Mouse (Mus musculus) liver, postnatal 0 days (tissue): ENCODE measurements around the gene Olfr31. TPM values are rescaled to one million over a fixed set of nuclear protein-coding genes. Genes with fewer than 3 reads are reported as not detected.

ENCODE experiments used
- ATAC-seq: fragments of 200-750 bp; cut with Nextera tagmentation; 2 replicates; pipeline ENCODE4 v1.8.0; 2017; ENCODE audit warnings: mild to moderate bottlenecking, moderate library complexity
- DNase-seq: peaks from one replicate; pipeline ENCODE4 v3.0.0-alpha.2; 2016
- H3K27ac ChIP-seq: fragments of 300-500 bp; sonication (generic); 2 replicates; pipeline ENCODE4 v1.5.1; 2014; ENCODE audit warnings: antibody characterized with exemption, moderate library complexity, mild to moderate bottlenecking, low read depth
- H3K27me3 ChIP-seq: fragments of 300-500 bp; sonication (generic); 2 replicates; pipeline ENCODE4 v1.6.1; 2014; ENCODE audit warnings: low read length, control low read depth, mixed read lengths; ENCODE audit not compliant: insufficient read depth
- H3K36me3 ChIP-seq: fragments of 300-500 bp; sonication (generic); replicated peaks from 2 replicates; pipeline ENCODE4 v1.6.1; 2014; ENCODE audit warnings: mild to moderate bottlenecking, control low read depth, low read length, moderate library complexity, mixed read lengths; ENCODE audit not compliant: insufficient read depth
- H3K4me1 ChIP-seq: fragments of 300-500 bp; sonication (generic); 2 replicates; pipeline ENCODE4 v1.6.1; 2014; ENCODE audit warnings: antibody characterized with exemption, mild to moderate bottlenecking, control low read depth; ENCODE audit not compliant: insufficient read depth
- H3K4me2 ChIP-seq: fragments of 300-500 bp; sonication (generic); 2 replicates; pipeline ENCODE4 v1.6.1; 2014; ENCODE audit warnings: low read depth, mild to moderate bottlenecking, low read length, moderate library complexity, mixed read lengths
- H3K4me3 ChIP-seq: fragments of 300-500 bp; sonication (generic); 2 replicates; pipeline ENCODE4 v1.5.1; 2014; ENCODE audit warnings: low read depth, low read length
- H3K9ac ChIP-seq: fragments of 300-500 bp; sonication (generic); replicated peaks from 2 replicates; pipeline ENCODE4 v1.6.1; 2014; ENCODE audit warnings: mild to moderate bottlenecking, moderate library complexity
- H3K9me3 ChIP-seq: fragments of 300-500 bp; sonication (generic); 2 replicates; pipeline ENCODE4 v1.6.1; 2016; ENCODE audit warnings: mild to moderate bottlenecking, control low read depth, low read length, mixed read lengths
- CTCF ChIP-seq: sonication (generic); IDR thresholded peaks from 2 replicates; pipeline ENCODE4 v1.5.1; 2016; ENCODE audit warnings: antibody characterized with exemption, low read depth
- EP300 ChIP-seq: IDR thresholded peaks from 2 replicates; pipeline ENCODE4 v1.6.1; 2016; ENCODE audit warnings: antibody characterized with exemption, low read depth, mild to moderate bottlenecking
- WGBS: fragments of 180-500 bp; shearing (Covaris S2); extraction: QIAGEN DNeasy Blood & Tissue Kit; methylation state at CpG from one replicate; pipeline ENCODE4 v1.1.7; 2014; ENCODE audit not compliant: insufficient replicate concordance; 5-methylcytosine and 5-hydroxymethylcytosine counted together
- polyA plus RNA-seq: library from polyadenylated mRNA; unstranded; fragments of >200 nt; fragmentation: Nextera tagmentation; extraction: Ambion mirVana; gene quantifications from 2 replicates; pipeline ENCODE4 v1.2.1, GENCODE M21; 2015

Olfr31 gene
- polyA plus RNA-seq, 1 experiment from 2014 or later: not detected

DNA sequence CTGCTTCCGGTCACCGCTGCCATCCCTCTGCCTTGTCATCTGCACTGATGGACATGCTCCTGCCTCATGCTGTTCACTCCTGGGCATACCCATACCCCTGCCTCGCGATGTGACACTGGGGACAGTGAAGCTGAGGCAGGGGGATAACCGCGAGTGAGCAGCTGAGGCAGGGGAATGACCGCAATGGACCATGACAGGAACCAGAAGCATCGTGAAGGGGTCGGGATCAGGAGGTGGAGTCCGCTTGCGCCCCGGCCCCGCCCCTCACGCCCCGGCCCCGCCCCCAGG, 24.1 kb downstream of the Olfr31 start:
- peak; percentile 31 for DNase-seq
- Histone ChIP-seq H3K4me3 (peak overlapping the region; percentile 60), H3K27me3 (no peaks in the 10 kb centered on the region), H3K4me1 (no peaks in the 10 kb centered on the region), H3K9me3 (peaks cover 44% of the 10 kb centered on the region), H3K36me3 (no peaks in the 10 kb centered on the region), H3K27ac (peak overlapping the region; percentile 80), H3K9ac (0 out of 2 replicates have a peak overlapping the region, but pooled peaks have one; percentile 60), H3K4me2 (peak overlapping the region; percentile 74)
- 39% methylated on average over 15 of the region's 16 CpGs for WGBS
- no peak for ATAC-seq
- TF ChIP-seq CTCF (no peak), EP300 (no peak)

DNA sequence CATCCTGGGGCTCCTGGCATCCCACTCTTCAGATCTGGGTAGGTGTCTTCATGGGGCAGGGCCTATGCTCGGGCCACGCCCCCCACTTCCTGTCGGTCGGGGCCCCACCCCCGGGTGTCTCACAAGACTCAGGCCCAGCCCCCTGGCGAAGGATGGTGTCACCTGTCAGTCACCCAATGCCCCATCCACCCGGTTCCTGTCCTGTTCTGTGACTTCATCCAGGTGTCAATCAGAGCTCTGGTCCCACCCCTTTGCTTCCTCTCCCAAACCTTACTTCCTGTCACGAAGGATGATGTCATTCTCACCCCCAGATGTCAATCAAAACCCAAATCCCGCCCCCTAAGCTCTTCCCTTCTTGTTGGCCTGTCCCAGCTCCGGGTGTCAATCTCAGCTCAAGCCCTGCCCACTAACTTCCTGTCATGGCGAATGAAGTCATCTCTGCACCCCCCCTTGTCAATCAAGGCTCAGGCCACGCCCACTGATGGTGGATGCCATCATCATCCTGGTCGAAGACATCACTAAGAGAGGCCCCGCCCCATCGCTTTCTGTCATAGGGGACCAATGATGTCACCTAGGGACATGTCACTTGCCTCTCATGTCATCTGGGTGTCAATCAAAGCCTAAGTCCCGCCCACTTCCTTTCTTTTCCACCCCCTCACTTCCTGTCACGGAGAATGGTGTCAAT, 24.7 kb downstream of the Olfr31 start:
- no peak for TF ChIP-seq CTCF
- TF ChIP-seq EP300: no peak
- H3K27me3 ChIP-seq: no peaks in the 10 kb centered on the region
- peaks cover 50% of the 10 kb centered on the region for H3K9me3 ChIP-seq
- WGBS: 72% methylated on average over 16 of the region's 17 CpGs
- H3K4me2 ChIP-seq: 0 out of 2 replicates have a peak overlapping the region, but pooled peaks have one; percentile 74
- peak overlapping the region; percentile 80; the same call in 1 of the 2 replicates for H3K27ac ChIP-seq
- DNase-seq (peak; percentile 55), ATAC-seq (no peak)
- H3K36me3 ChIP-seq: no peaks in the 10 kb centered on the region
- no peak overlapping the region for H3K9ac ChIP-seq
- H3K4me1 ChIP-seq: no peaks in the 10 kb centered on the region
- peak overlapping the region; percentile 60; the same call in 1 of the 2 replicates for H3K4me3 ChIP-seq

DNA sequence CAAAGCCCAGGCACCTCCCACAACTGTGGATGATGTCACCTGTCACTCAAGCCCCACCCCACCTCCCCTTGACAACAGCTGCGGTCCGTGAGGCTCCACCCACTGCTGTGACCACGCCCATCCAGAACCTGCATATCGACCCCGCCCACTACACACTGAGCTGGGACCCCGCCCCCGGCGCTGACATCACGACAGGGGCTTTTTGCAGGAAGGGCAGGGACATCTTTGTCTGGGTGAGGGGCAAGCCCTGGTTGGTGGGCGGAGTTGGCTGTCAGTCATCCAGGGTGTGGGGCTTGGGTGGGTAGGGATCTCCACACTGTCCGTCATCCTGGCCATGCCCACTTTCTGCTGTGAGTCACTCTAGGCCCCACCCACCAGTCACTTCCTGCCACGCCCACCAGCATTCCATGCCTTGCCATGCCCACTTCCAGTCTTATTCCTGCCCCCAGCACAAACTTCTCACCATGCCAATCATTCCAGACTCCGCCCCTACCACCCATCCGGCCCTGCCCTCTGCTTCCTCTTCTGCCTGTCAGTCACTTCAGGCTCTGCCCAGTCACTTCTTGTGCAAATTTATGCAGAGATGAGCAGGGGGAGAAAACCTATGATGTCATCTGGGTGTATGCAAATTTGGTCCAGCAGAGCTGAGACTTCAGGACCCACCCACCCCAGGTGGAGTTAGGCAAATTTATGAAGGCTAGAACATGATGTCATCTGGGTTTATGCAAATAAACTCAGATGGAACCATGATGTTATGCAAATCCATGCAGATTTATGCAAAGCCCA, 25.4 kb downstream of the Olfr31 start:
- Histone ChIP-seq H3K4me1 (no peaks in the 10 kb centered on the region), H3K36me3 (no peaks in the 10 kb centered on the region), H3K27me3 (no peaks in the 10 kb centered on the region), H3K4me2 (no peak overlapping the region), H3K27ac (no peak overlapping the region), H3K4me3 (no peak overlapping the region), H3K9ac (no peak overlapping the region), H3K9me3 (peaks cover 50% of the 10 kb centered on the region)
- TF ChIP-seq EP300 (no peak), CTCF (no peak)
- peak; percentile 51 for DNase-seq
- peak; percentile 5; the same call in 1 of the 2 replicates for ATAC-seq
- 89% methylated on average over 14 of the region's 14 CpGs for WGBS

- DNase-seq (peak; percentile 26), ATAC-seq (no peak)
- Histone ChIP-seq H3K9ac (no peak overlapping the region), H3K27ac (no peak overlapping the region), H3K27me3 (no peaks in the 10 kb centered on the region), H3K4me1 (no peaks in the 10 kb centered on the region), H3K4me3 (no peak overlapping the region), H3K36me3 (no peaks in the 10 kb centered on the region), H3K9me3 (peaks cover 56% of the 10 kb centered on the region), H3K4me2 (no peak overlapping the region)
- WGBS: 94% methylated on average over 26 of the region's 26 CpGs
- TF ChIP-seq EP300 (no peak), CTCF (no peak)
These were observed 26.2 kb downstream of the Olfr31 start for GRCm38 (mm10) chr14:14348674-14349401.

DNA sequence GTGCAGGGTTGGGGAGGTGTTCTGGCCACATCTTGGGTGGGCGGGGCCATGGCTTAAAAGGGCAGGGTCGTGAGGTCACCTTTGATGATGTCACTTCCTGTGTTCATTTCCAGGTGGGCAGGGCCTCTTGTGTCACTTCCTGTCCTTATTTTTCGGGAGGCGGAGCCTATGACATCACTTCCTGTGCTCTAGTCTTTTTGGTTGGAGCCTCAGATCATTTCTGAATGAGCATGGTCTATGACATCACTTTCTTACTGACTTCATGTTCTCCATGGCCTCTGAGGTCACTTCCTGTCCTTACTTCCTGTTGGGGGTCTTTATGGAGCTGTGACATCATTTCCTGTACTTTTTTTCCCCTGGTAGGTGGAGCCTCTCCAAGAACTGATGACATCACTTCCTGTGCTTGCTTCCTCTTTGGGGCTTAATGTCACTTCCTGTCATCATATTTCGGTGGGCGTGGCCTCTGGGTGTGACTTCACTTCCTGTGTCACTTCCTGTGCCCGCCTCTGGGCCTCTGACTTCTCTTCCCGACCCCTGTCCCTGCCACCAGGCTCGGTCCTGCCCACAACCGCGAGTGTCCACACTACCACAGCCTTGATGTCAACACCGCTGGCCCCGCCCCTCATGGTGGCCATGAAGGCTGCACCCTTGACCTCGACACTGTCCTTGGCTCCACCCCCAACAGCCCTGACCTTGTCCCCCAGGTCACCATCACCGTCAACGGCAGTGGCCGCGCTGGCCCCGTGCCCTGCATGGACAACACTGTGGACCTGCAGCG, 27.0 kb downstream of the Olfr31 start:
- TF ChIP-seq CTCF (no peak), EP300 (no peak)
- H3K27me3 ChIP-seq: no peaks in the 10 kb centered on the region
- ATAC-seq (no peak), DNase-seq (peak; percentile 30)
- no peak overlapping the region for H3K27ac ChIP-seq
- peaks cover 63% of the 10 kb centered on the region for H3K9me3 ChIP-seq
- H3K36me3 ChIP-seq: no peaks in the 10 kb centered on the region
- H3K4me1 ChIP-seq: no peaks in the 10 kb centered on the region
- no peak overlapping the region for H3K4me3 ChIP-seq
- H3K4me2 ChIP-seq: no peak overlapping the region
- H3K9ac ChIP-seq: no peak overlapping the region
- 91% methylated on average over 20 of the region's 20 CpGs for WGBS
